Mouse (Mus musculus) liver, embryonic 16.5 days (tissue): ENCODE measurements around the gene Serinc3. TPM values are rescaled to one million over a fixed set of nuclear protein-coding genes. Genes with fewer than 3 reads are reported as not detected.

ENCODE experiments used
- ATAC-seq: fragments of 200-750 bp; cut with Nextera tagmentation; 2 replicates; pipeline ENCODE4 v1.8.0; 2017; ENCODE audit warnings: low read depth, mild to moderate bottlenecking, moderate number of reproducible peaks, moderate library complexity
- H3K27ac ChIP-seq: fragments of 300-500 bp; sonication (generic); 2 replicates; pipeline ENCODE4 v1.5.1; 2014; ENCODE audit warnings: mild to moderate bottlenecking, low read length
- H3K27me3 ChIP-seq: fragments of 300-500 bp; sonication (generic); 2 replicates; pipeline ENCODE4 v1.6.1; 2014; ENCODE audit warnings: low read depth, low read length, mixed read lengths; ENCODE audit not compliant: control insufficient read depth, insufficient read depth
- H3K36me3 ChIP-seq: fragments of 300-500 bp; sonication (generic); 2 replicates; pipeline ENCODE4 v1.6.1; 2014; ENCODE audit warnings: mild to moderate bottlenecking; ENCODE audit not compliant: control insufficient read depth, insufficient read depth
- H3K4me1 ChIP-seq: fragments of 300-500 bp; sonication (generic); 2 replicates; pipeline ENCODE4 v1.6.1; 2014; ENCODE audit warnings: low read depth, low read length, mixed read lengths; ENCODE audit not compliant: control insufficient read depth
- H3K4me2 ChIP-seq: fragments of 300-500 bp; sonication (generic); 2 replicates; pipeline ENCODE4 v1.6.1; 2014; ENCODE audit warnings: low read depth, low read length, mixed read lengths
- H3K4me3 ChIP-seq: fragments of 300-500 bp; sonication (generic); 2 replicates; pipeline ENCODE4 v1.5.1; 2014; ENCODE audit warnings: low read depth, mild to moderate bottlenecking, low read length
- H3K9ac ChIP-seq: fragments of 300-500 bp; sonication (generic); 2 replicates; pipeline ENCODE4 v1.6.1; 2014; ENCODE audit warnings: low read depth, low read length
- H3K9me3 ChIP-seq: fragments of 300-500 bp; sonication (generic); replicated peaks from 2 replicates; pipeline ENCODE4 v1.6.1; 2016; ENCODE audit warnings: low read length; ENCODE audit not compliant: control insufficient read depth
- WGBS: fragments of 180-500 bp; shearing (Covaris S2); extraction: QIAGEN DNeasy Blood & Tissue Kit; methylation state at CpG from one replicate; pipeline ENCODE4 v1.1.7; 2014; ENCODE audit not compliant: insufficient replicate concordance; 5-methylcytosine and 5-hydroxymethylcytosine counted together
- polyA plus RNA-seq: library from polyadenylated mRNA; unstranded; fragments of >200 nt; fragmentation: Nextera tagmentation; extraction: Ambion mirVana; gene quantifications from 2 replicates; pipeline ENCODE4 v1.2.1, GENCODE M21; 2015

Gene Serinc3
- polyA plus RNA-seq, 1 experiment from 2014 or later: 138 TPM

GRCm38 (mm10) chr2:163674397-163674796 lies 29.5 kb upstream of the Serinc3 start:
- H3K4me3 ChIP-seq: no peak overlapping the region
- no peak overlapping the region for H3K27ac ChIP-seq
- 65% methylated on average over 5 of the region's 5 CpGs for WGBS
- ATAC-seq: no peak
- H3K9me3 ChIP-seq: no peaks in the 10 kb centered on the region
- no peak overlapping the region for H3K9ac ChIP-seq
- no peak overlapping the region for H3K4me2 ChIP-seq
- no peaks in the 10 kb centered on the region for H3K27me3 ChIP-seq
- H3K36me3 ChIP-seq: no peaks in the 10 kb centered on the region
- peaks cover 20% of the 10 kb centered on the region for H3K4me1 ChIP-seq

GRCm38 (mm10) chr2:163670872-163671594 lies 26.1 kb upstream of the Serinc3 start:
- no peaks in the 10 kb centered on the region for H3K36me3 ChIP-seq
- H3K27ac ChIP-seq: no peak overlapping the region
- no peak for ATAC-seq
- H3K9ac ChIP-seq: no peak overlapping the region
- 74% methylated on average over 11 of the region's 11 CpGs for WGBS
- H3K9me3 ChIP-seq: no peaks in the 10 kb centered on the region
- H3K4me2 ChIP-seq: no peak overlapping the region
- peaks cover 13% of the 10 kb centered on the region for H3K4me1 ChIP-seq
- H3K4me3 ChIP-seq: no peak overlapping the region
- no peaks in the 10 kb centered on the region for H3K27me3 ChIP-seq

GRCm38 (mm10) chr2:163667045-163667444 lies 22.1 kb upstream of the Serinc3 start:
- H3K4me2 ChIP-seq: no peak overlapping the region
- WGBS: 82% methylated on average over 1 of the region's 1 CpGs
- H3K36me3 ChIP-seq: no peaks in the 10 kb centered on the region
- H3K4me1 ChIP-seq: peaks cover 2% of the 10 kb centered on the region
- no peak overlapping the region for H3K27ac ChIP-seq
- H3K9ac ChIP-seq: no peak overlapping the region
- no peak overlapping the region for H3K4me3 ChIP-seq
- H3K9me3 ChIP-seq: no peaks in the 10 kb centered on the region
- no peak for ATAC-seq
- H3K27me3 ChIP-seq: no peaks in the 10 kb centered on the region

GRCm38 (mm10) chr2:163663930-163664329 lies 19.0 kb upstream of the Serinc3 start:
- H3K4me1 ChIP-seq: peaks cover 27% of the 10 kb centered on the region
- WGBS: 68% methylated on average over 3 of the region's 3 CpGs

GRCm38 (mm10) chr2:163662698-163663221 lies 17.8 kb upstream of the Serinc3 start:
- Histone ChIP-seq H3K9ac (no peak overlapping the region), H3K4me1 (peaks cover 31% of the 10 kb centered on the region), H3K4me2 (no peak overlapping the region), H3K27ac (no peak overlapping the region), H3K9me3 (no peaks in the 10 kb centered on the region), H3K36me3 (no peaks in the 10 kb centered on the region), H3K4me3 (no peak overlapping the region), H3K27me3 (no peaks in the 10 kb centered on the region)
- no peak for ATAC-seq
- WGBS: 53% methylated on average over 2 of the region's 2 CpGs

More at GRCm38 (mm10) chr2:163663930-163664329, 19.0 kb upstream of the Serinc3 start:
- Histone ChIP-seq H3K9me3 (no peaks in the 10 kb centered on the region), H3K4me2 (no peak overlapping the region), H3K9ac (no peak overlapping the region), H3K27me3 (no peaks in the 10 kb centered on the region), H3K4me3 (no peak overlapping the region), H3K27ac (no peak overlapping the region), H3K36me3 (no peaks in the 10 kb centered on the region)
- no peak for ATAC-seq

- 0 out of 2 replicates have a peak overlapping the region, but pooled peaks have one; percentile 39 for H3K27ac ChIP-seq
- WGBS: 84% methylated on average over 5 of the region's 5 CpGs
- no peaks in the 10 kb centered on the region for H3K36me3 ChIP-seq
- no peaks in the 10 kb centered on the region for H3K9me3 ChIP-seq
- H3K4me2 ChIP-seq: no peak overlapping the region
- H3K27me3 ChIP-seq: no peaks in the 10 kb centered on the region
- H3K4me1 ChIP-seq: peaks cover 31% of the 10 kb centered on the region
- H3K4me3 ChIP-seq: no peak overlapping the region
- H3K9ac ChIP-seq: no peak overlapping the region
- no peak for ATAC-seq
These were observed 17.1 kb upstream of the Serinc3 start for GRCm38 (mm10) chr2:163662076-163662475.

GRCm38 (mm10) chr2:163661371-163661850 lies 16.5 kb upstream of the Serinc3 start:
- no peaks in the 10 kb centered on the region for H3K9me3 ChIP-seq
- H3K9ac ChIP-seq: no peak overlapping the region
- peaks cover 31% of the 10 kb centered on the region for H3K4me1 ChIP-seq
- H3K36me3 ChIP-seq: no peaks in the 10 kb centered on the region
- no peak overlapping the region for H3K4me3 ChIP-seq
- ATAC-seq: no peak
- no peak overlapping the region for H3K4me2 ChIP-seq
- WGBS: 65% methylated on average over 6 of the region's 6 CpGs
- 0 out of 2 replicates have a peak overlapping the region, but pooled peaks have one; percentile 19 for H3K27ac ChIP-seq
- H3K27me3 ChIP-seq: no peaks in the 10 kb centered on the region

- H3K4me2 ChIP-seq: peak overlapping the region; percentile 14; the same call in 1 of the 2 replicates
- WGBS: 43% methylated on average over 5 of the region's 5 CpGs
- H3K36me3 ChIP-seq: no peaks in the 10 kb centered on the region
- H3K9me3 ChIP-seq: no peaks in the 10 kb centered on the region
- H3K4me3 ChIP-seq: no peak overlapping the region
- peak overlapping the region; percentile 26 for H3K9ac ChIP-seq
- peaks cover 31% of the 10 kb centered on the region for H3K4me1 ChIP-seq
- peak overlapping the region; percentile 38; the same call in 1 of the 2 replicates for H3K27ac ChIP-seq
- ATAC-seq: no peak
- H3K27me3 ChIP-seq: no peaks in the 10 kb centered on the region
These were observed 15.3 kb upstream of the Serinc3 start for GRCm38 (mm10) chr2:163660103-163660701.

- no peaks in the 10 kb centered on the region for H3K36me3 ChIP-seq
- H3K9ac ChIP-seq: peak overlapping the region; percentile 96
These were observed 14.5 kb upstream of the Serinc3 start for GRCm38 (mm10) chr2:163659431-163659830.

More at GRCm38 (mm10) chr2:163659431-163659830, 14.5 kb upstream of the Serinc3 start:
- Histone ChIP-seq H3K4me2 (peak overlapping the region; percentile 90), H3K27ac (peak overlapping the region; percentile 88; the same call in 1 of the 2 replicates), H3K9me3 (no peaks in the 10 kb centered on the region), H3K4me1 (peaks cover 31% of the 10 kb centered on the region), H3K27me3 (no peaks in the 10 kb centered on the region), H3K4me3 (peak overlapping the region; percentile 94)
- ATAC-seq: no peak
- 74% methylated on average over 12 of the region's 12 CpGs for WGBS
